Mouse (Mus musculus) neutrophil, adult 65 days (primary cell): Measurements from ENCODE around the gene Fam122a. TPM values are rescaled to one million over a fixed set of nuclear protein-coding genes. Genes with fewer than 3 reads are reported as not detected.

ENCODE experiments used
- total RNA-seq: library from RNA; stranded (reverse); gene quantifications from 2 replicates; pipeline ENCODE4 v1.2.4, GENCODE M21; 2023

Gene Fam122a
- total RNA-seq: 37.6 and 38.5 TPM in 2 replicates

DNA sequence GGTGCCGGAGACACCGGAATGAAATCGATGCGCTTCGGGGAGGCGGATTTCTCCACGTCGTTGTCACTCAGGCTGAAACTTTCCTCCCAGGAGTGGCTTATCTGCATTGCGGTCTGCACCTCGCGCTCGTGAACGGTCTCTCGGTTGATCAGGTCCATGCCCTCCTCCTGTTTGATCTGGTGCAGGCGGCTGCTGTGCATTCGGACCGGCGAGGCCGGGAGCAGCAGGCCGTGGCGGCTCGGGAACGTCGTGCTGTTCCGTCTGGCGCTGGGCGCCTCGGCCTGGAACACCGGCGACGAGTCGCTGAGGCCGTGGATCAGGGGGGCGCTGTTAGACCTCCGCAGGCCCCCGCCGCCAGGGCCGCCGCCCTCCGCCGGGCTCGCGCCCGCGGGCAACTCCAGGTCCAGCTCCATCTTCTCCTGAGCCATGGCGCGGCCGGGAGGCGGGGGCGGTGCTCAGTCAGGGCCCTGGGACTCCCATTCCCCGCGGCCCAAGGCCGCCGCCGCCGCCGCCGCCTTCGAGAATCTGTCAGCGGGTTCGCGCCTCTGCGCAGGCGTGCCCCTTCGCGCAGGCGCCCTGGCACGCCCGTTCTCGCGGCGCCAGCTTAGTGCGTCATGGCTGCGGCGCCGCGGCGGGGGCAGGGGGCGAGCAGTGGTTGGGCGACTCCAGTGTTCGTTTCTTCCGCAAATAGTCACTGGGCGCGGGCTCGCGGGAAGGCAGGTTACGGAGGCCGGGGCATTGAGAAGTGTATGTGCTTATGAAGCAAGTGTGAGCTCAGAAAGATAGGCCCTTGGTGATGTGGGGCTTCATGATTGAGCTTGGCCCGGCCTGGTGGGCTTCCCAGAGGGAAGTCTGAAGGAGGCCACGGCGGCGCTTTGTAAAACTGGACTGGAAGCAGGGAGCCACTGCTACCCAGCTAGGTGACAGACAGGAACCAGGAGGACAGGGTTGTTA, at the start of gene Fam122a:
Gene Fam122a, minus strand, starts transcription at position 428 of the 954 bp plus-strand sequence.

Other genes starting within 250 kb of the Fam122a start
- gene Fxn, start 196.8 kb downstream of the Fam122a start, total RNA-seq: 5.3 and 6.1 TPM in 2 replicates
- gene Pip5k1b, start 78.5 kb upstream of the Fam122a start, total RNA-seq: 29.0 and 43.7 TPM in 2 replicates
- not detected in 2 replicates for gene Tmem252, start 196.7 kb upstream of the Fam122a start, total RNA-seq